Mouse (Mus musculus) midbrain, postnatal 0 days (tissue): ENCODE measurements at regions not wholly inside any gene's neighbourhood (a gene's known extent, or its start where the extent isn't known, plus 50 kb on each side); places are given as distances from the start of the nearest gene placed in this dataset.
A peak's percentile ranks its signal among the peaks of the same experiment; 100 is the strongest.

ENCODE experiments used
- ATAC-seq: fragments of 200-750 bp; cut with Nextera tagmentation; 2 replicates; pipeline ENCODE4 v1.8.0; 2017; ENCODE audit warnings: moderate number of reproducible peaks, mild to moderate bottlenecking, moderate TSS enrichment, moderate library complexity; ENCODE audit not compliant: low FRiP score
- DNase-seq: peaks from one replicate; pipeline ENCODE4 v3.0.0-alpha.2; 2015; ENCODE audit warnings: low spot score
- H3K27ac ChIP-seq: fragments of 300-500 bp; sonication (generic); 2 replicates; pipeline ENCODE4 v1.5.1; 2014; ENCODE audit warnings: low read depth, mild to moderate bottlenecking, low read length, mixed read lengths
- H3K27me3 ChIP-seq: fragments of 300-500 bp; sonication (generic); 2 replicates; pipeline ENCODE4 v1.6.1; 2014; ENCODE audit warnings: low read length, control low read depth, mixed read lengths; ENCODE audit not compliant: insufficient read depth
- H3K36me3 ChIP-seq: fragments of 300-500 bp; sonication (generic); 2 replicates; pipeline ENCODE4 v1.6.1; 2014; ENCODE audit warnings: low read length, control low read depth, mixed read lengths; ENCODE audit not compliant: insufficient read depth
- H3K4me1 ChIP-seq: fragments of 300-500 bp; sonication (generic); 2 replicates; pipeline ENCODE4 v1.6.1; 2014; ENCODE audit warnings: mild to moderate bottlenecking, control low read depth, antibody characterized with exemption, low read length, mixed read lengths; ENCODE audit not compliant: insufficient read depth
- H3K4me2 ChIP-seq: fragments of 300-500 bp; sonication (generic); 2 replicates; pipeline ENCODE4 v1.6.1; 2014; ENCODE audit warnings: low read depth, mild to moderate bottlenecking, low read length, mixed read lengths; ENCODE audit not compliant: poor library complexity, severe bottlenecking
- H3K4me3 ChIP-seq: fragments of 300-500 bp; sonication (generic); 2 replicates; pipeline ENCODE4 v1.5.1; 2014; ENCODE audit warnings: low read depth, mild to moderate bottlenecking, low read length, moderate library complexity
- H3K9ac ChIP-seq: fragments of 300-500 bp; sonication (generic); replicated peaks from 2 replicates; pipeline ENCODE4 v1.6.1; 2014; ENCODE audit warnings: mild to moderate bottlenecking, low read length, moderate library complexity, mixed read lengths; ENCODE audit not compliant: poor library complexity, severe bottlenecking
- H3K9me3 ChIP-seq: fragments of 300-500 bp; sonication (generic); 2 replicates; pipeline ENCODE4 v1.6.1; 2016; ENCODE audit warnings: low read length, control low read depth
- CTCF ChIP-seq: IDR thresholded peaks from 2 replicates; pipeline ENCODE4 v1.5.1; 2016; ENCODE audit warnings: antibody characterized with exemption, mild to moderate bottlenecking
- WGBS: fragments of 180-500 bp; shearing (Covaris S2); extraction: QIAGEN DNeasy Blood & Tissue Kit; methylation state at CpG from one replicate; pipeline ENCODE4 v1.1.7; 2014; 5-methylcytosine and 5-hydroxymethylcytosine counted together

DNA sequence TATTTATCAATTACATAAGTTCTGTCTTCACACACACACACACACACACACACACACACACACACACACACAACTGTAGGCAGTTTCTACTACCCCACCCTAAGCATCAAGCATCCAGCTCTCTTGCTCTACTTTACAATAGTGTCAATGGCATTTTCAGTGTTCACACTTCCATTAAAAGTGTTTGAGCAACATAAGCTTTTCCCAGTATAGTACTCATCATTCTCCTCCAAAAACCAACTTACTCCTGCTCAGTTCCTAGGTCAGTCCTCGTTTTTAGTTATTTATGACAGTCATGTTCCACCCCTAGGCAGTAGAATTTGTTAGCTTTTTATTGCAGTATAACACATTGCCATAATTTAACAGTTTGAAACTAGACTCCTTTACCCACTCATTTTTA is 145.4 kb upstream of the Lrrc7 start:
- no peak overlapping the region for H3K4me3 ChIP-seq
- 35% methylated on average over 1 of the region's 1 CpGs for WGBS
- ATAC-seq (no peak), DNase-seq (no peak)
- no peak overlapping the region for H3K4me2 ChIP-seq
- no peaks in the 10 kb centered on the region for H3K4me1 ChIP-seq
- no peaks in the 10 kb centered on the region for H3K27me3 ChIP-seq
- H3K9ac ChIP-seq: no peak overlapping the region
- no peak for TF ChIP-seq CTCF
- no peaks in the 10 kb centered on the region for H3K9me3 ChIP-seq
- H3K27ac ChIP-seq: no peak overlapping the region
- H3K36me3 ChIP-seq: no peaks in the 10 kb centered on the region

DNA sequence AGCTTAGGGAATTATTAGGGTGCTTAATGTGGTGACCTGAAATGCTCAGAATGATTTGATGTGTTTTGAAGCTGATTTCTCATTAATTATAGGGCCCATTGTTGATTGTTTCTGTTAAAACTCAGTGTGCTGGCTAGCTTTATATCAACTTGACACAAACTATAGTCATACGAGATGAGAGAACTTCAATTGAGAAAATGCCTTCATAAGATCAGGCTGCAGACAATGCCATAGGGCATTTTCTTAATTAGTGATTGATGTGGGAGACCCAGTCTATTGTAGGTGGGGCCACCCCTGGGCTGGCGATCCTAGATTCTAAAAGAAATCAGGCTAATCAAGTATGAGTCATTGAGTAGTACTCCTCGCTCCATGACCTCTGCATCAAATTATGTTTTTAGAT is 132.9 kb upstream of the Lrrc7 start:
- Histone ChIP-seq H3K27me3 (no peaks in the 10 kb centered on the region), H3K36me3 (no peaks in the 10 kb centered on the region), H3K4me1 (no peaks in the 10 kb centered on the region), H3K4me3 (no peak overlapping the region), H3K27ac (no peak overlapping the region), H3K4me2 (no peak overlapping the region), H3K9me3 (no peaks in the 10 kb centered on the region), H3K9ac (no peak overlapping the region)
- WGBS: 78% methylated on average over 3 of the region's 3 CpGs
- ATAC-seq: no peak
- no peak for TF ChIP-seq CTCF
- DNase-seq: no peak

DNA sequence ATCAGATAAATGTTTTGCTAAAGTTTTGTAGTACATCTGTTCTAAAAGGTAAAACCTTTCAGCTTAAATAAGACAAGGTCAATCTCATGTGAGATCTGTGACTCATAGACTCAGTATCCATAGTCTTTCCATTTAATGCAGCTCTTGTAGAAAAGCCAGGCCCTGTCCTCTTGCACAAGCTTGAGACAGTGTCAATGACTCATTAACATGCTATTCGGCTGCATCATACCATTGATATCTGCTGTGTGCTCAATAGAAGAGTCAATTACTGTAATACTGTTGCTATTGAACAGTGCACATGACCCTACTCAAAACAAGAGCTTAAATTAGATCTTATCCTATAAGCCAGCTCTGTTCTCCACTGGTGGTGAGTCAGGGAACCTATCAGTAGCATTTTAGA is 128.7 kb upstream of the Lrrc7 start:
- no peak for DNase-seq
- Histone ChIP-seq H3K4me2 (no peak overlapping the region), H3K36me3 (no peaks in the 10 kb centered on the region), H3K27me3 (no peaks in the 10 kb centered on the region), H3K27ac (no peak overlapping the region), H3K4me3 (no peak overlapping the region), H3K9me3 (no peaks in the 10 kb centered on the region), H3K9ac (no peak overlapping the region), H3K4me1 (no peaks in the 10 kb centered on the region)
- no peak for TF ChIP-seq CTCF
- ATAC-seq: no peak
- WGBS: 93% methylated on average over 1 of the region's 1 CpGs

DNA sequence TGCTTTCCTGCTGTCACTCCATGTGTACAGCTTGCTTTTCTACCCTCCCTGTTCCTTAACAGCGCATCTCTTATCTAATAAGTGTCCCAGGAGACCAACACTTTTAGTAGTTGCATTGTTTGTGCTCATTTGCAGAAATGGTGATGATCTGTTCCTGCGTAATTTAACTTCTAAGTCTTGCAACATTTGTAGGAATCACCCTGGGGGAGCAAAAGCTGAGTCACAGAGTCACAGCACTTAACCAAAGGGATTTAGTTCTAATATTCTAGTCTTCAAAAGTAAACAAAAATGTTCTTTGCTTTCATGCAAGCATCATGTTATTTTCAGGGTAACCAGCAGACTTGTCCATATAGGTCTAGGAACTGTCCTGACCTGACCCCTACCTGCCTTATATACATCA is 83.7 kb upstream of the Lrrc7 start:
- ATAC-seq (no peak), DNase-seq (peak; percentile 2)
- Histone ChIP-seq H3K36me3 (no peaks in the 10 kb centered on the region), H3K9ac (no peak overlapping the region), H3K9me3 (no peaks in the 10 kb centered on the region), H3K27ac (no peak overlapping the region), H3K4me3 (no peak overlapping the region), H3K4me1 (no peaks in the 10 kb centered on the region), H3K27me3 (no peaks in the 10 kb centered on the region), H3K4me2 (no peak overlapping the region)
- 82% methylated on average over 2 of the region's 2 CpGs for WGBS
- no peak for TF ChIP-seq CTCF
